ENCODE assay signal across 8 mouse cellular contexts in the genomic region with DNA sequence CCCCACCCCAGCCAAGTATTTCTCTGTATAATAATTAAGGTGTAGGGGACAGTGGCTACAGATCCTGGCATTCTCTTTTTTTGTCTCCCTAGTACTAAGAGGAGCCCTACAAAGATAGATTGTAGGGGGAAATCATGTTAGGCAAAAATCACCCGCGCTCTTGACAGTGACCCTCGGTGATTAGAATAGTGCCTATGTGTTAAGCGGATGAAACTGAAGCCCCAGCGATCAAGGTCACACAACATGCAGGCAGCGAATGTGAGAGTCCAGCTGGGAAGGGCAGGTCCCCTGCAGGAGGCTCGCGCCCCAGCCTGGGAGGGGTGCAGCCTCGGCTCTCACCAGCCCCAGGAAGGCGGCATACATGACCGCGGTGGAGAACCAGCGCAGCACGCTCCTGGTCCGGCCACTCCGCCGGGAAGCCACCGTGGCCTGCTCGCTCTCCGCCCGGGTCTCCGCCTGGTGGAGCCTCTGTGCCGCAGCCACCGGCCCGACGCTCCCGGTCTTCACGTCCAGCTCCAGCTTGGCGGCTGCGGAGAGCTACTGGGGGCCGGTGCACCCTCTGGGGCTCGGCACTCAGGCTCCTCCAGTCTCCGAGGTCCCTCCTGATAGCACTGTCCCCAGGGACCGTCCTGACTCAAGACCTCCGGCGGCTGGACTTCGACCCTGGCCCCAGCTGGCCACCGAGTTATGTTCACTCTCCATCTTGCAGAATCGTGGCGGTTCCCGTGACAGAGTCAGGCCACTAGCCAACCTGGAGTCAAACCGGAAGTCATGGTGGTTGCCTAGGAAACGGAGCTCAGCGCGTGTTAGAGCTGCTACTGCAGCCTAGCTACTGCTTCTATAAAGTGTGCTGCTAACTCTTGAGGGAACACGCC. TPM values are rescaled to one million over a fixed set of nuclear protein-coding genes. Genes with fewer than 3 reads are reported as not detected.
DNase-seq lines count a peak whose midpoint lies in the region; ATAC-seq and TF ChIP-seq lines count a peak whose summit lies in the region.

A gene (minus strand): TSS at position 715 of the 875 bp plus-strand sequence.

- H3K4me2 ChIP-seq in heart, embryonic 12.5 days: peak within 1 kb of the TSS; percentile 90
- peak within 1 kb of the TSS; percentile 90 for H3K4me2 ChIP-seq in kidney, embryonic 16.5 days (replicated peaks; ENCODE audit: low read depth, low read length)

- H3K36me3 ChIP-seq in erythroblast, embryonic 14.5 days (ENCODE audit: control insufficient read depth): no peaks in the 10 kb centered on the region
- no peaks in the 10 kb centered on the region for H3K36me3 ChIP-seq in heart, embryonic 12.5 days
- H3K36me3 ChIP-seq in kidney, embryonic 16.5 days (ENCODE audit: insufficient read depth, low read length): no peaks in the 10 kb centered on the region

- H3K4me3 ChIP-seq in erythroblast, embryonic 14.5 days (replicated peaks): peak within 1 kb of the TSS; percentile 52
- peak within 1 kb of the TSS; percentile 62 for H3K4me3 ChIP-seq in heart, embryonic 12.5 days
- H3K4me3 ChIP-seq in kidney, embryonic 16.5 days (ENCODE audit: low read length): peak within 1 kb of the TSS; percentile 67

- H3K9ac ChIP-seq in heart, embryonic 12.5 days: peak within 1 kb of the TSS; percentile 71
- H3K9ac ChIP-seq in kidney, embryonic 16.5 days (replicated peaks; ENCODE audit: low read length): peak within 1 kb of the TSS; percentile 67

- under 1% methylated on average over 46 of the region's 46 CpGs for WGBS in heart, embryonic 12.5 days
- WGBS in kidney, embryonic 16.5 days: under 1% methylated on average over 46 of the region's 46 CpGs

- no peaks in the 10 kb centered on the region for H3K9me3 ChIP-seq in erythroblast, embryonic 14.5 days (ENCODE audit: control insufficient read depth, low read length)
- H3K9me3 ChIP-seq in heart, embryonic 12.5 days (replicated peaks): no peaks in the 10 kb centered on the region; the same call in 1 of the 2 replicates
- peaks cover 7% of the 10 kb centered on the region; the same call in 1 of the 2 replicates for H3K9me3 ChIP-seq in kidney, embryonic 16.5 days (ENCODE audit: low read length)

- TF ChIP-seq POLR2A in brain, embryonic 14.5 days (IDR thresholded peaks at IDR 0.05; ENCODE audit: borderline replicate concordance, extremely low read depth, insufficient read depth, insufficient read length, poor library complexity, severe bottlenecking): no peak

- peak; percentile 40 for DNase-seq in 3T3-L1 (ENCODE audit: low read depth, low spot score)
- DNase-seq in brain, embryonic 14.5 days (ENCODE audit: low read depth): peak; percentile 97
- DNase-seq in liver: peak; percentile 62
- peak; percentile 45 to 70 for DNase-seq in spleen, postnatal 4 days (ENCODE audit: low spot score in 2 of 2)

- ATAC-seq in heart, embryonic 12.5 days (ENCODE audit: insufficient number of reproducible peaks, low FRiP score): peak; percentile 79
- ATAC-seq in kidney, embryonic 16.5 days (ENCODE audit: low FRiP score, low TSS enrichment): peak; percentile 97
- ATAC-seq in monocyte, adult 5-6 weeks (replicated peaks; ENCODE audit: insufficient number of reproducible peaks, low FRiP score, low TSS enrichment, poor library complexity, severe bottlenecking): peak; percentile 67

- peaks cover 9% of the 10 kb centered on the region for H3K4me1 ChIP-seq in erythroblast, embryonic 14.5 days (ENCODE audit: control insufficient read depth)
- H3K4me1 ChIP-seq in heart, embryonic 12.5 days (replicated peaks): peaks cover 9% of the 10 kb centered on the region; the same call in 1 of the 2 replicates
- H3K4me1 ChIP-seq in kidney, embryonic 16.5 days (ENCODE audit: insufficient read depth, low read length): peaks cover 7% of the 10 kb centered on the region

- peak within 1 kb of the TSS; percentile 32 for H3K27ac ChIP-seq in heart, embryonic 12.5 days (ENCODE audit: poor library complexity, severe bottlenecking)
- peak within 1 kb of the TSS; percentile 82 for H3K27ac ChIP-seq in kidney, embryonic 16.5 days (ENCODE audit: low read length)

- TF ChIP-seq CTCF in brain, embryonic 14.5 days (IDR thresholded peaks at IDR 0.05; ENCODE audit: borderline replicate concordance, extremely low read depth, insufficient read depth, insufficient read length): peak; percentile 10; the same call in 1 of the 2 replicates

- peaks cover 47% of the 10 kb centered on the region for H3K27me3 ChIP-seq in erythroblast, embryonic 14.5 days (ENCODE audit: control insufficient read depth)
- peaks cover 9% of the 10 kb centered on the region; the same call in 1 of the 2 replicates for H3K27me3 ChIP-seq in heart, embryonic 12.5 days (replicated peaks)
- no peaks in the 10 kb centered on the region for H3K27me3 ChIP-seq in kidney, embryonic 16.5 days (ENCODE audit: insufficient read depth, low read length)

RNA-seq across cellular contexts. Expression of the gene that starts here (rescaled TPM):
- polyA plus RNA-seq in brain, embryonic 14.5 days (2012; rRNA removed): 0.11 and 0.33 TPM in 2 replicates
- polyA plus RNA-seq in erythroblast, embryonic 14.5 days (2012): not detected in 2 replicates
- polyA plus RNA-seq in heart, embryonic 12.5 days (2016; fragmentation: Nextera tagmentation; extraction: Ambion mirVana): 0.24 and 0.57 TPM in 2 replicates
- polyA plus RNA-seq in kidney, embryonic 16.5 days (2015; fragmentation: Nextera tagmentation; extraction: Ambion mirVana): 9.0 and 12.0 TPM in 2 replicates
- total RNA-seq in monocyte, adult 5-6 weeks (2017): not detected in 3 replicates

Comparison
In these comparisons a context has a peak if more than half of its experiments do, and no peak if none do; other contexts are left out.
1. Peak in every context shown above with its lines: DNase-seq, ATAC-seq, H3K4me3 ChIP-seq and H3K27ac ChIP-seq.
2. Peak in DNase-seq in brain, embryonic 14.5 days; RNA of the gene not detected or under 1 TPM.
3. Peak in ATAC-seq, H3K4me3 ChIP-seq, H3K27ac ChIP-seq, H3K9ac ChIP-seq and H3K4me2 ChIP-seq in heart, embryonic 12.5 days; RNA of the gene not detected or under 1 TPM.
4. Peak in ATAC-seq in monocyte, adult 5-6 weeks; RNA of the gene not detected or under 1 TPM.
5. DNase-seq: peak in every context shown above with its lines; median percentile 97 in brain, embryonic 14.5 days; 62 in liver; 58 in spleen, postnatal 4 days; 40 in 3T3-L1.